Mouse (Mus musculus) heart, postnatal 0 days (tissue): ENCODE results near the gene 6030408B16Rik. TPM values are rescaled to one million over a fixed set of nuclear protein-coding genes. Genes with fewer than 3 reads are reported as not detected.

ENCODE experiments used
- ATAC-seq: fragments of 200-750 bp; cut with Nextera tagmentation; 2 replicates; pipeline ENCODE4 v1.8.0; 2017; ENCODE audit warnings: low read depth, moderate number of reproducible peaks, moderate library complexity; ENCODE audit not compliant: insufficient read depth
- DNase-seq: peaks from one replicate; pipeline ENCODE4 v3.0.0-alpha.2; 2016; ENCODE audit warnings: low spot score
- H3K27ac ChIP-seq: fragments of 300-500 bp; sonication (generic); 2 replicates; pipeline ENCODE4 v1.5.1; 2014; ENCODE audit warnings: low read depth, mild to moderate bottlenecking
- H3K27me3 ChIP-seq: fragments of 300-500 bp; sonication (generic); 2 replicates; pipeline ENCODE4 v1.6.1; 2014; ENCODE audit warnings: low read length, mixed read lengths; ENCODE audit not compliant: control insufficient read depth, insufficient read depth
- H3K36me3 ChIP-seq: fragments of 300-500 bp; sonication (generic); replicated peaks from 2 replicates; pipeline ENCODE4 v1.6.1; 2014; ENCODE audit warnings: low read length, mixed read lengths; ENCODE audit not compliant: control insufficient read depth, insufficient read depth
- H3K4me1 ChIP-seq: fragments of 300-500 bp; sonication (generic); 2 replicates; pipeline ENCODE4 v1.6.1; 2014; ENCODE audit warnings: antibody characterized with exemption; ENCODE audit not compliant: control insufficient read depth, insufficient read depth
- H3K4me2 ChIP-seq: fragments of 300-500 bp; sonication (generic); 2 replicates; pipeline ENCODE4 v1.6.1; 2014; ENCODE audit warnings: low read depth, mild to moderate bottlenecking, low read length, moderate library complexity
- H3K4me3 ChIP-seq: fragments of 300-500 bp; sonication (generic); 2 replicates; pipeline ENCODE4 v1.5.1; 2014; ENCODE audit warnings: low read depth, low read length
- H3K9ac ChIP-seq: fragments of 300-500 bp; sonication (generic); replicated peaks from 2 replicates; pipeline ENCODE4 v1.6.1; 2014; ENCODE audit warnings: low read depth, low read length, mixed read lengths
- H3K9me3 ChIP-seq: fragments of 300-500 bp; sonication (generic); replicated peaks from 2 replicates; pipeline ENCODE4 v1.6.1; 2016; ENCODE audit warnings: low read length; ENCODE audit not compliant: control insufficient read depth
- CTCF ChIP-seq: IDR thresholded peaks from 2 replicates; pipeline ENCODE4 v1.5.1; 2016; ENCODE audit warnings: antibody characterized with exemption, control low read depth, low read depth
- EP300 ChIP-seq: IDR thresholded peaks from 2 replicates; pipeline ENCODE4 v1.6.1; 2016; ENCODE audit warnings: antibody characterized with exemption, low read depth
- WGBS: fragments of 180-500 bp; shearing (Covaris S2); extraction: QIAGEN DNeasy Blood & Tissue Kit; methylation state at CpG from one replicate; pipeline ENCODE4 v1.1.7; 2014; 5-methylcytosine and 5-hydroxymethylcytosine counted together
- polyA plus RNA-seq: library from polyadenylated mRNA; unstranded; fragments of >200 nt; fragmentation: Nextera tagmentation; extraction: Ambion mirVana; gene quantifications from 2 replicates; pipeline ENCODE4 v1.2.1, GENCODE M21; 2015
- total RNA-seq: library from RNA; depleted of rRNA; stranded (reverse); fragments of >200 nt; gene quantifications from 2 replicates; pipeline ENCODE4 v1.2.3, GENCODE M21; 2014; ENCODE audit warnings: low replicate concordance

Gene 6030408B16Rik
- total and polyA plus RNA-seq, 2 experiments from 2014 or later, result 8.1 to 8.4 TPM

DNA sequence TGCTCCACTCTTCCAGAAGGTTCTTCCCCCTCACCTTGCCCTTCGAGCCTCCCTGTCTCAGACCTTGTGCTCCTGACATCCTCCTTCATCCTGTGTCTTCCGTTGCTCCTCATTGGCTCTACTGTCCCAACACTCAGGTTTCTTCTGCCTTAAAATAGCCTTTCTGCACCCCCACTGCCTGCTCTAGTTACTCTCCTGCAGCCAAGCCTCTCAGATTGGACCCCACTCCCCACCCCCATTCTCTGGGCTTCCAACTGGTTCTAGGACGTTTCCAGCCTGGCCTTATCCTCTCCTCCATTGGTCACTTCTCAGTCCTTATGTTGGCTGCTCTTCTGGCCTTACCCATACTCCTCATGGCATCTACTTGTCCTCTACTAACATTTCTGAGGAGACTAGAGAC lies 9.2 kb downstream of the 6030408B16Rik start:
- 74% methylated on average over 3 of the region's 3 CpGs for WGBS
- H3K9ac ChIP-seq, result no peak overlapping the region
- ATAC-seq (no peak), DNase-seq (no peak)
- H3K4me1 ChIP-seq, result peaks cover 25% of the 10 kb centered on the region
- H3K4me2 ChIP-seq, result no peak overlapping the region
- H3K27ac ChIP-seq, result no peak overlapping the region
- H3K4me3 ChIP-seq, result no peak overlapping the region
- no peaks in the 10 kb centered on the region for H3K9me3 ChIP-seq
- H3K36me3 ChIP-seq, result no peaks in the 10 kb centered on the region
- no peaks in the 10 kb centered on the region for H3K27me3 ChIP-seq
- TF ChIP-seq EP300, result no peak
- TF ChIP-seq CTCF, result no peak

GRCm38 (mm10) chr15:101303830-101304229 lies 10.8 kb downstream of the 6030408B16Rik start:
- DNase-seq (no peak), ATAC-seq (no peak)
- no peak overlapping the region for H3K4me2 ChIP-seq
- TF ChIP-seq CTCF, result no peak
- TF ChIP-seq EP300, result 0 out of 2 replicates have a peak, but pooled peaks have one; percentile 50
- 67% methylated on average over 4 of the region's 4 CpGs for WGBS
- no peaks in the 10 kb centered on the region for H3K36me3 ChIP-seq
- no peak overlapping the region for H3K27ac ChIP-seq
- H3K4me1 ChIP-seq, result peaks cover 15% of the 10 kb centered on the region
- H3K9me3 ChIP-seq, result no peaks in the 10 kb centered on the region
- H3K9ac ChIP-seq, result no peak overlapping the region
- H3K4me3 ChIP-seq, result no peak overlapping the region
- no peaks in the 10 kb centered on the region for H3K27me3 ChIP-seq

- Histone ChIP-seq H3K36me3 (no peaks in the 10 kb centered on the region), H3K4me1 (0 out of 2 replicates have a peak, but pooled peaks cover 4% of the 10 kb centered on the region), H3K4me3 (no peak overlapping the region), H3K27me3 (no peaks in the 10 kb centered on the region), H3K9ac (no peak overlapping the region), H3K4me2 (no peak overlapping the region), H3K9me3 (no peaks in the 10 kb centered on the region), H3K27ac (no peak overlapping the region)
- TF ChIP-seq CTCF (no peak), EP300 (no peak)
- ATAC-seq (no peak), DNase-seq (no peak)
- WGBS, result 87% methylated on average over 4 of the region's 4 CpGs
Measured at GRCm38 (mm10) chr15:101306459-101306858, 13.4 kb downstream of the 6030408B16Rik start.

DNA sequence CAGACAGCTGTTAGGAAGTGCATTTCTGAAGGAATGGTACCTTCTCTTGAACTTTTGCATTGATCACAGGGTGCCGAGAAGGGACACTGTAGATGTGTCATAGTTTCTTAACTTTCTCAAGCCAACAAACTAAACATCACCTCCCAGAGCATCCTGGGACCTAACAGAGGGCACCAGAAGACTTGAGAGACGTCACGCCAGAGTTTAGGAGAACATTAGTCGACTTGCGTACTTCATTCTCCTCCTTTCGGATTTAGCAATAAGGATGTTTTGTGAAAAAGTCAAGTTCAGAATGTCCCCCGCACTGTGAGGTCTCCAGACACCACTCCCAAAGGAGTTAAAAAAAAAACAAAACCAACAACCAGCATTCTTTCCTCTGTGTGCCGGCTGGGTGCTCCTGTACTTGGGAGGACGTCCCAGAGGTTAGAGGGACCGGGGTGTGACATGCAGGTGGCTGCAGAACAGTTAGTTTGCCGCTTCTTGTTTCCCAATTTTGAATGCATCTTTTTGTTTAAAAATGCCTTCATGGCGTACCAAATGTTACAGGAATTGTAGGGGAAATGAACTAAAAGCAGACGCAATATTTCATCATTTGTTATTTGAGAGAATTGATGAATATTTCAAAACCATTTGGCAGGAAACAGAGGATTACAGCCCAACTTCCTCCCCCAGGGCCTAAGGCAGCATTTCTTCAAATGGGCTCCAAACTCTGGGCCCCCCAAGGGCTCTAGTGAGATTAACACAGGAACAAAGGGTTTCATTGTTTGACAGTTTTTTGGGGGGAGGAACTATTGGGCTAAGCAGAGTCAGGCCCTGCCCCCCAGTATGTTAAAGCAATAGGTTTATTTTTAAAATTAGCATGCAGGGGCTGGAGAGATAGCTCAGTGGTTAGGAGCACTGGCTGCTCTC lies 15.7 kb downstream of the 6030408B16Rik start:
- DNase-seq (no peak), ATAC-seq (peak; percentile 57; the same call in 1 of the 2 replicates)
- 0 out of 2 replicates have a peak, but pooled peaks cover 4% of the 10 kb centered on the region for H3K4me1 ChIP-seq
- no peaks in the 10 kb centered on the region for H3K36me3 ChIP-seq
- no peaks in the 10 kb centered on the region for H3K27me3 ChIP-seq
- H3K27ac ChIP-seq, result peak overlapping the region; percentile 65
- H3K9ac ChIP-seq, result no peak overlapping the region
- 54% methylated on average over 13 of the region's 13 CpGs for WGBS
- H3K9me3 ChIP-seq, result no peaks in the 10 kb centered on the region
- no peak overlapping the region for H3K4me2 ChIP-seq
- no peak overlapping the region for H3K4me3 ChIP-seq
- TF ChIP-seq CTCF (no peak), EP300 (no peak)

DNA sequence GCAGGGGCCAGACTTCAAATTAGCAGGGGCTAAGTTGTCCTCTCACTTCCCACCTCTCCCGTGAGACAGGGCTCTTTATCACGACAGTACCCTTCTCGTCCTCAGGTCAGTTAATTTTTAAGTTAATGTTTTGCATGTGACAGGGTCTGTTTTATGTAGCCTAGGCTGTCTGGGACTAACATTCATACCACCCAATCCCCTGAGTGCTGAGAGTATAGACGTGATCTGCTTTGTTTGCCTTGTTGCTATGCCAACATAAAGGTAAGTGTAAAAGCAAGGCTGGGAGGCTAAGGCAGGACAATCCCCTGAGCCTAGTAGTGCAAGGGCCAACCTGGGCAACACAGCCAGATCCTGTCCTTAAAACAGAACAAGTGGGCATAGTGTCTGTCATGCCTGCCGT lies 16.5 kb downstream of the 6030408B16Rik start:
- no peak for ATAC-seq
- peak overlapping the region; percentile 9; the same call in 1 of the 2 replicates for H3K27ac ChIP-seq

More for the DNA sequence above, 16.5 kb downstream of the 6030408B16Rik start:
- Histone ChIP-seq H3K27me3 (no peaks in the 10 kb centered on the region), H3K9me3 (no peaks in the 10 kb centered on the region), H3K9ac (no peak overlapping the region), H3K4me3 (no peak overlapping the region), H3K4me2 (no peak overlapping the region), H3K4me1 (0 out of 2 replicates have a peak, but pooled peaks cover 4% of the 10 kb centered on the region), H3K36me3 (no peaks in the 10 kb centered on the region)
- no peak for TF ChIP-seq EP300
- no peak for TF ChIP-seq CTCF
- DNase-seq, result no peak
- WGBS, result 30% methylated on average over 5 of the region's 5 CpGs
